Mouse (Mus musculus) liver, adult 2 months (tissue): ENCODE measurements around the gene Pik3ap1.

Source experiments
- CTCF ChIP-seq: fragments of 200-500 bp; IDR thresholded peaks from 2 replicates; pipeline ENCODE4 v1.5.1; 2011; ENCODE audit warnings: low read depth, low read length, control low read depth
- POLR2A ChIP-seq: fragments of 200-500 bp; IDR thresholded peaks from 2 replicates; pipeline ENCODE4 v1.6.1; 2011; ENCODE audit warnings: low read length, control low read depth; ENCODE audit not compliant: insufficient read depth; ENCODE audit errors: extremely low read depth

DNA sequence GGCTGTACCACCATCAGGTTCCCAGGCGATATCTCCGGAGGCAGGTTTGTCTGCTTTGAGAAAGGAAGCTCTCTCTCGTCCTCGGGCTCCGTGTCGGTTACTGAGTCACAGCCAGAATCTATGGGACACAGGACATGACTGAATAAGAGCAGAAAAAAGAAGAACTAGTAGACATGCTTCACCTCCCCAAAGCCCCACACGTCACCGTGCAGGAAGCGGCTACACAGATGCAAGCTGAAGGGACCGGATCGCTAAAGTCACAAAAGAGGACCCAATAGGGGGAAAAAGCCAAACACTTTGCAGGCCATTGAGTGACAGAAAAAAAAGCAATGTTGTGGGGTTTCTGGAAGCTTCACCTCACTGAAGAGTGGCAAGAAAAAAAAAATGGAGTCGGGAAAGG is 52.7 kb downstream of the Pik3ap1 start:
- TF ChIP-seq CTCF (no peak), POLR2A (no peak)
